Mouse (Mus musculus): ENCODE data around the gene Itprip. TPM values are rescaled to one million over a fixed set of nuclear protein-coding genes. Genes with fewer than 3 reads are reported as not detected.

Itprip gene
- polyA plus RNA-seq, 1 experiment from 2014 or later, result 8.1 TPM

DNA sequence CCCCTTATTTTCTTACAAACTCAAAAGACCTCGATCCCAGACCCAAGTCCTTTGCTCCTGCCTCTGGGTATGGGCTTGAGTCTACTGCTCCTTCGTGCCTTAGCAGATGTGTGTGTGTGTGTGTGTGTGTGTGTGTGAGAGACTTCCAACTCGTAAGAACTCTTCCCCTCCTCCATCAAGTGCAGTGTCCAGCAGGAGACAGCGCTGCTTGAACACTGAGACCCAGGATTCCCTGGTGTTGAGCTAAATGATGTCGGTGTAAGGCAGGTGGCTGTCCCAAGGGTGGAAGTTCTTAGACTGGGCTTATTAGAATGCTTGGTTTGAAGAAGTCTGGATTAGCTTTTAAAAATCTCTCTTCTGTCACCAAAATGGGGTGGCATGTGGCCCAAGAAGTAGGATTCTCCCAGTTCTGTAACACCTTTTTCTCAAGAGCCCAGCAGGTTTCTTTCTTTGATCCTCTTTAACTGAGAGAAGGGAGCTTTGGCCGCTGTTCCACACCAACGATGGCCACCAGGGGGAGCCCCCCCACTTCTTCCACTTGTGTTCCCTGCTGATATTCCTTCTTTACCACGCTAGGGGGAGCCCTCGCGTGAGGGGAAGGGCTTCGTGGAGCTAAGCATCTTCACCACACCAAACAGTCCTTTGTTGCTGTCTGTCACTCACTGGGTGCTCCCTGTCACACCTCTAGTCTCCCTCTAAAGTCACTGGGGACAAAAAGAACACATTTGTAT is 36.8 kb downstream of the Itprip start:
- Histone ChIP-seq H3K27me3 (no peaks in the 10 kb centered on the region), H3K4me3 (no peak overlapping the region), H3K4me2 (no peak overlapping the region), H3K9me3 (no peaks in the 10 kb centered on the region), H3K27ac (replicated peaks) (no peak overlapping the region), H3K4me1 (replicated peaks) (peaks cover 10% of the 10 kb centered on the region), H3K36me3 (no peaks in the 10 kb centered on the region), H3K9ac (no peak overlapping the region)
- peak; percentile 76 for ATAC-seq (ENCODE audit: low read depth)
- WGBS, result 28% methylated on average over 11 of the region's 11 CpGs

DNA sequence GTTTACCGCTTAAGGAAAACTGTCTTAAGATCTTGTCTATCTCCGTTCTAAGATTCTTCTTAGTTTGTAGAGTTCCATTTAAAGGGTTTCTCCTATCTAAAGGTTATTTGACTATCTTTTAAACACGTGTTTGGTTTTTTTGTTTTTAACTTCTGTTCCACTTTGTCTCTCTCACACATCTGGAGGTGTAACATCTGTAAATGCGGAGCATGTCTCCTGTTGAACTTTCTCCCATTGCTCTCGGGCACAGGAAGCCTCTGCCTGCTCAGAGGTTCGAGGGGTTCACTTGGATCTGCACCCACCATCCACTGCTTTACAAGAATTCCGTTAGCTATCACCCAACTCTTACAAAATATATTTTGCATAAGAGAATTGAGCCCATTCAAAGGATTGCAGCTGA is 37.6 kb downstream of the Itprip start:
- no peak overlapping the region for H3K4me3 ChIP-seq
- 86% methylated on average over 7 of the region's 7 CpGs for WGBS
- no peaks in the 10 kb centered on the region for H3K36me3 ChIP-seq
- no peak overlapping the region for H3K4me2 ChIP-seq
- H3K4me1 ChIP-seq (replicated peaks), result peaks cover 10% of the 10 kb centered on the region
- no peak for ATAC-seq (ENCODE audit: low read depth)
- H3K27me3 ChIP-seq, result no peaks in the 10 kb centered on the region
- H3K9ac ChIP-seq, result no peak overlapping the region
- no peak overlapping the region for H3K27ac ChIP-seq (replicated peaks)
- no peaks in the 10 kb centered on the region for H3K9me3 ChIP-seq

DNA sequence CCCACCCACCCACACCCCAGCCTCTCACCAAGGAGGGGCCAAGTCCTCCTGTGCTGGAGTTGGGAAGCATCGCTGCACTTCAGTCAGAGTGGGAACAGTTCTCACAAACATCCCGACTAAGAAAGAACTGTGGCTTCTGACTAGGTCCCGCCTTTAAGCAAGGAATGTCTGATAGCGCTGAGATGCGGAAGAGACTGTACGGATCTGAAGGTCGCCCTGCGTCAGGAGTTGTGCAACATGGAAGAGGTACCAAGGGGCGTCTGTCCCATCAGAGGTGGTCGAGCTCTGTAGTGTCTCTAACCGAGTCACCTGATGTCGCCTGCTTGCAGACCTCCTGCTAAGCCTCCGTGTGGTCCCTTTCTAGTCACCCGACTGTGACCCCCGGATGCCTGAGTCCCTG is 42.8 kb downstream of the Itprip start:
- Histone ChIP-seq H3K9me3 (no peaks in the 10 kb centered on the region), H3K4me3 (no peak overlapping the region), H3K4me1 (replicated peaks) (no peaks in the 10 kb centered on the region; the same call in 1 of the 2 replicates), H3K36me3 (no peaks in the 10 kb centered on the region), H3K27me3 (0 out of 2 replicates have a peak, but pooled peaks cover 8% of the 10 kb centered on the region), H3K9ac (no peak overlapping the region), H3K27ac (replicated peaks) (no peak overlapping the region), H3K4me2 (no peak overlapping the region)
- 79% methylated on average over 15 of the region's 15 CpGs for WGBS
- ATAC-seq (ENCODE audit: low read depth), result no peak

DNA sequence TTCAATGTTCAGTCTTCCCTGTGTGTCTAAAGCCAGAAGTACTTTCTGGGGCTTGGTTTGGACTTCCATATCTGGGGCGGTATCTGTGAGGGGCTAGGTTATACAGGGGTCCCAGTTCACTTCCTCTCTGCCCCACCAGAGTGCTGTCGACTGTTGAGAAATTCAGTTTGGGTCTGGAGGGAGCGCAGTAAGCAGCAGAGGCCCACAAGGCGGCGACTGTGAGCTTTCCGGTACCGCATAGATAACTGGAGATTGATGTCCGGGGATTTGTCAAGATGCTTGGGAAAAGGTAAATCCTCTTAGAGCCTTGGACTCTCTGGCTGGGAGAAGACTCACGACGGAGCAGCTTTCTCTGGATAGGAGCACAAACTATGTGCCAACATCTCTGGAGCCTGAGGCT is 47.6 kb downstream of the Itprip start:
- ATAC-seq (ENCODE audit: low read depth), result no peak
- WGBS, result 30% methylated on average over 10 of the region's 10 CpGs
- Histone ChIP-seq H3K4me1 (replicated peaks) (no peaks in the 10 kb centered on the region), H3K9me3 (no peaks in the 10 kb centered on the region), H3K4me3 (no peak overlapping the region), H3K9ac (no peak overlapping the region), H3K27ac (replicated peaks) (no peak overlapping the region), H3K36me3 (no peaks in the 10 kb centered on the region), H3K4me2 (no peak overlapping the region), H3K27me3 (0 out of 2 replicates have a peak, but pooled peaks cover 8% of the 10 kb centered on the region)

DNA sequence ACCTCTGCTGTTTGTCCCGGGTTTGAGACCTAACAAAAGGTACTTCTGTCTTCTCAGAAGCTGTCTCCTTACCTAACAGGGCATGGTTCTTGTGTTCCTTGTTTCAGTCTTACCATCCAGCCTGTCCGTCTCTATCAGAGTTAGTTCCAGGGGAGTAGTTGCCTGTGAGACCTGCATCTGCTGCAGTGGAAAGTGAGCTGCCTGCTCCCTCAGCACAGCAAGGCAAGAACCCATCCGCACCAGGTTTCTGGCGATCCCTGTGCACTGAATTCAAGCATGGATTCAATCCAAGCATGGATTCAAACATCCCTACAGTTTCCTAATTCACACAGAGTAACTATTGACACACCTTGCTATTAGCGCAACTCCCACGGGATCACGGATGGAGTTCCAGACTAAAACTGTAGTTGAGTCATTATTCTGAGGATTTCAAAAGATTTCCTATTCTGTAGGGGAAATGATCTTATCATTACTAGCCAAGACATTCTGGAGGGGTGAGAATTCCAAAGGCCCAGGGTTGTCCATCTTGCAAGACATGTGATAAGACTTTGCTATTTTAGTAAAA is 48.9 kb downstream of the Itprip start:
- no peaks in the 10 kb centered on the region for H3K36me3 ChIP-seq
- no peak overlapping the region for H3K4me3 ChIP-seq
- no peak overlapping the region for H3K27ac ChIP-seq (replicated peaks)
- no peaks in the 10 kb centered on the region for H3K9me3 ChIP-seq
- no peak overlapping the region for H3K9ac ChIP-seq
- H3K4me2 ChIP-seq, result no peak overlapping the region
- 0 out of 2 replicates have a peak, but pooled peaks cover 7% of the 10 kb centered on the region for H3K27me3 ChIP-seq
- peaks cover 4% of the 10 kb centered on the region; the same call in 1 of the 2 replicates for H3K4me1 ChIP-seq (replicated peaks)
- ATAC-seq (ENCODE audit: low read depth), result no peak
- WGBS, result 82% methylated on average over 7 of the region's 7 CpGs

DNA sequence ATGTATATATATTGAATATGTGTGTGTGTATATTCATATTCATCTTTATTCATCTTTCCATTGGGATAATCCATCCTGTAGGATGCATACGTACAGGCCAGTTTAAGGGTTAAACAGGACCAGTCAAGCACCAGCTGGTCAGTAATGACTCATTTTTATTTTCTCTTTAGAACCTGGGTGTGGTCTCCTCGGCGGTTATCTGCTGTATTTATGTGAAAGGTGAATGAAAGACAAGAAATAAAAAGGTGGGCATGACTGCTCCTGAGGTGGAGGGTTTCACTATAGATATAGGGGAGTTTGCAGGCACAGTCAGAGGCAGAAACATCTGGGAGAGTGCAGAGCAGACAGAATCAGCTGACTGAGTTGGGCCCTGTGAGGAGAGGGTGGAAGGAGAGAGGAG is 49.6 kb downstream of the Itprip start:
- Histone ChIP-seq H3K4me2 (no peak overlapping the region), H3K4me3 (no peak overlapping the region), H3K27me3 (0 out of 2 replicates have a peak, but pooled peaks cover 3% of the 10 kb centered on the region), H3K27ac (replicated peaks) (no peak overlapping the region), H3K9ac (no peak overlapping the region), H3K4me1 (replicated peaks) (peaks cover 9% of the 10 kb centered on the region), H3K36me3 (no peaks in the 10 kb centered on the region; the same call in 1 of the 2 replicates), H3K9me3 (no peaks in the 10 kb centered on the region)
- 68% methylated on average over 3 of the region's 3 CpGs for WGBS
- ATAC-seq (ENCODE audit: low read depth), result no peak

DNA sequence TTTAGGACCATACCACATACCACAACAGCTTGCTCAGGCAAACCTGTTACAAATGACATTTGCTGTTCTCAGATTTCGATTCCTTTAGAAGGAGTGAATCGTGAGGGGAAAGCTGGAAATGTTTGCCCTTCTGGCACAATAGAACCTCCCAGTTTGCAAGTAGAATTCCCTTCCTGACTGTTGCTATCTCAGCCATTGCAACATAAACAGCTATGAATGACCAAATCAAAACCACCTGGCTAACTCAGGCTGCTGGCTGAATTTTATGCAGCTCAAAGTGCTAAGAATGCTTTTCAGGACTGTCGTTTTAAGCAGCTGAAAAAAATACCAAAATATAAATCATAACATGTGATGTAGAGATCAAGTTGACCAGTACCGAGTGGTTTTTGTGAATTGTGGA is 50.1 kb downstream of the Itprip start:
- WGBS, result 75% methylated on average over 4 of the region's 4 CpGs
- H3K9me3 ChIP-seq, result no peaks in the 10 kb centered on the region
- no peak overlapping the region for H3K27ac ChIP-seq (replicated peaks)
- peaks cover 10% of the 10 kb centered on the region for H3K4me1 ChIP-seq (replicated peaks)
- 0 out of 2 replicates have a peak, but pooled peaks cover 3% of the 10 kb centered on the region for H3K27me3 ChIP-seq
- no peak for ATAC-seq (ENCODE audit: low read depth)
- H3K36me3 ChIP-seq, result peaks cover 6% of the 10 kb centered on the region; the same call in 1 of the 2 replicates
- no peak overlapping the region for H3K4me3 ChIP-seq
- H3K9ac ChIP-seq, result no peak overlapping the region
- no peak overlapping the region for H3K4me2 ChIP-seq

DNA sequence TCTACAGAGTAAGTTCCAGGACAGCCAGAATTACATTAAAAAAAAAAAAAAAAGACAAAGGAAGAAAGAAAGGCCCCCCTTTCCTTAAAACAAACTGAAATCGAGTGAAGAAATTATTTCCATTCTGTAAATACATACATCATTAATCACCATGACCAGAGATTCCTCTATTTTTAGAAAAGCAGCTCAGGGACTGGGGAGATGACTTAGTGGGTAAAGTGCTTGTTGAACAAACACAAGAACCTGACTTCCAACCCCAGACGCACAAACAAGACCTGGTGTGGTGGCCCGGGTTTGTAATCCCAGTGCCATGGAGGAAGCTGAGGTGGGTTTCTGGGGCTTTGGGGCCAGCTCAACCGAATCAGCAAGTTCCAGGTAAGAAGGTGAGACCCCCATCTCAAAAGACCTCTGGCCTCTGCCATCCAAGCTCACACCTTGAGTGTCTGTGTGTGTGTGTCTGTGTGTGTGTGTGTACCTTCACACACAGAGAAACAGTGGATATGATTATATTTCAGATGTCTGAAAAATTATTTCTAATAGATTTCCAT is 51.4 kb downstream of the Itprip start:
- H3K4me1 ChIP-seq (replicated peaks), result peaks cover 10% of the 10 kb centered on the region
- H3K4me2 ChIP-seq, result no peak overlapping the region
- H3K27me3 ChIP-seq, result 0 out of 2 replicates have a peak, but pooled peaks cover 3% of the 10 kb centered on the region
- H3K4me3 ChIP-seq, result no peak overlapping the region
- no peak overlapping the region for H3K9ac ChIP-seq
- H3K9me3 ChIP-seq, result no peaks in the 10 kb centered on the region
- peaks cover 8% of the 10 kb centered on the region; the same call in 1 of the 2 replicates for H3K36me3 ChIP-seq
- 74% methylated on average over 4 of the region's 4 CpGs for WGBS
- no peak overlapping the region for H3K27ac ChIP-seq (replicated peaks)
- ATAC-seq (ENCODE audit: low read depth), result no peak

DNA sequence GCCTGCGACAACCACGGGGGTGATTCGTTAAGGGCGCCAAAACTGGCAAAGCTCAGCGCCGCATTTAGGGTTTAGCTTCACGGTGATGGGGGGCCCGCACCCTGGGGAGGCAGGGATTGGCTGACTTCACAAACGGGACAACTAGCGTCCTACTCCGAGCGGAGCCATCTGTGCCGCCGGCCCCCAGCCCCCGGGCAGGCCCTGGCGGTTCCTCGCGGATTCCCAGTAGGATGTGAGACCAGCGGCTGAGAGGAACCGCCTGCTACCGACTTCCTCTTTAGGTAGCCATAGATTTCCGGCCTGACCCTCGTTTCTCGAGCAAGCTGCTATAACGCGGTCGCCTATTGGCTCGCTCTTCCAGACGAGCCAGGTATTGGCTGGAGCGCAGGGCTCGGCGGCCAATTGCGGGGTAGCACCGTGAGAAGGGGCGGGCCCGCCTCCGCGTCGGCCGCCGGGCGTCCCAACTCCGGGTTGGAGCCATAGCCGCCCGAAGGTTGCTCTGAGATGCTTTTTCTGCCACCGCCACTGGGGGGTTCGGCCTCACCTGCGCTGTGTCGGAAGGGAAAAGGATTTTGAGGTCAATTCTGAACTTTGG is 53.6 kb downstream of the Itprip start, which contains the start of gene Gsto2:
Gsto2 (plus strand) TSS at position 182 of the 595 bp plus-strand sequence.
- H3K4me3 ChIP-seq, result peak within 1 kb of the TSS; percentile 69
- H3K36me3 ChIP-seq, result peaks cover 11% of the 10 kb centered on the region
- H3K4me2 ChIP-seq, result peak within 1 kb of the TSS; percentile 74
- WGBS, result under 1% methylated on average over 49 of the region's 49 CpGs
- ATAC-seq (ENCODE audit: low read depth), result peak; percentile 100
- H3K9me3 ChIP-seq, result no peaks in the 10 kb centered on the region
- H3K4me1 ChIP-seq (replicated peaks), result peaks cover 10% of the 10 kb centered on the region
- H3K27ac ChIP-seq (replicated peaks), result peak within 1 kb of the TSS; percentile 95
- H3K9ac ChIP-seq, result peak within 1 kb of the TSS; percentile 91
- H3K27me3 ChIP-seq, result no peaks in the 10 kb centered on the region

DNA sequence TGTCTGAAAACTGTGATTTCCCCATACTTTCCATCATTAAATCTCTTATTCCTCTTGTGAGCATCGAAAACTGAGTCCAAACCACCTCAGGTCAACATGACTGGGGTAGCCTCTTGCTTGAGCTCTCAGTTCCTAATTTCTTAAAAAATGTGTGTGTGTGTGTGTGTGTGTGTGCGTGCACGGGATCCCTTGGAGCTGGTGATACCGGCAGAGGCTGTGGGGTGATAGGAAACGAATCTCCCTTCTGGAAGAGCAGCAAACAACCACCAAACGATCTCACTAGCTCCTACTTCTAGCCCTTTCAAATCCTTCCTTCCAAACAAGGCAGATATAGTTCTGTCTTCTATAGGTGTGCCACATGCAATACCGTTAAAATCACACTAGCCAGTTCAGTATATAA is 54.4 kb downstream of the Itprip start:
- Histone ChIP-seq H3K9ac (peak overlapping the region; percentile 91), H3K4me3 (peak overlapping the region; percentile 69), H3K36me3 (peaks cover 18% of the 10 kb centered on the region), H3K4me1 (replicated peaks) (peaks cover 10% of the 10 kb centered on the region), H3K27ac (replicated peaks) (no peak overlapping the region; the same call in 1 of the 2 replicates), H3K4me2 (peak overlapping the region; percentile 74), H3K27me3 (no peaks in the 10 kb centered on the region), H3K9me3 (no peaks in the 10 kb centered on the region)
- WGBS, result 86% methylated on average over 7 of the region's 7 CpGs
- ATAC-seq (ENCODE audit: low read depth), result no peak

DNA sequence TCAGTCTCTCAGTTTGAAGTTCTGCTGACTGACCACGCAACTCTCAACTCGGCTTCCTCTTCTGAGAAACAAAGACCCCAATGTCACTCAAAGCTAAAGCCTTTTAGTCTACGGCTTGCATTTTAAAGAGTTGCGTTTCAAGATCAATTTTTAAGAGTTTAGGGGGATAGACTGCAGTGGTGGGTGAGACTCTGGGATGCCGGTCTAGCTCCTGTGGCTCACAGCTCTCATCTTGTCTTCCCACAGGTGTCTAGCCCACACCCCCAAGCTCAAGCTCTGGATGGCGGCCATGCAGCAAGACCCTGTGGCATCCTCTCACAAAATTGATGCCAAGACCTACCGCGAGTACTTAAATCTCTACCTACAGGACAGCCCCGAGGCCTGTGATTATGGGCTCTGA is 55.0 kb downstream of the Itprip start:
- Histone ChIP-seq H3K27ac (replicated peaks) (no peak overlapping the region), H3K36me3 (peaks cover 24% of the 10 kb centered on the region), H3K27me3 (no peaks in the 10 kb centered on the region), H3K4me1 (replicated peaks) (peaks cover 10% of the 10 kb centered on the region), H3K9ac (no peak overlapping the region), H3K9me3 (no peaks in the 10 kb centered on the region), H3K4me2 (no peak overlapping the region), H3K4me3 (no peak overlapping the region)
- no peak for ATAC-seq (ENCODE audit: low read depth)
- WGBS, result 94% methylated on average over 9 of the region's 9 CpGs

DNA sequence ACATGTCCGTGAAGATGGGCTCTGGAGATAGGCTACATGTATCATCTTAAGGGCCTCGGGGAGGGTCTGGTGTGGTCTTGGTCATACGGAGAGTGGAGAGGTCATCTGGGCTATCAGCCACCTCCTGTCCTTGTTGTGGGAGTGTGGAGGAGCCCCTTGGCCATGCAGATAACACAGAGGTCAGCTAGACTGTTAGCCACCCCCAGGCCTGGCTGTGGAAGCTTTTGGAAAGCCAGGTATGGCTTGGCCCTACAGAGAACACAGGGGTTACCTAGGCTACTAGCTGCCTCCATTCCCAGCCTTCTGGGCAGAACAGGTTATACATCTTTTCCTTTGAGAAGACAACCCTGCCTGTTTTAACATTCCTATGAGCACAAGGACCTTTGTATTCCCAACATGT is 56.5 kb downstream of the Itprip start:
- Histone ChIP-seq H3K4me1 (replicated peaks) (peaks cover 10% of the 10 kb centered on the region), H3K4me2 (no peak overlapping the region), H3K4me3 (no peak overlapping the region), H3K9me3 (no peaks in the 10 kb centered on the region), H3K27me3 (no peaks in the 10 kb centered on the region), H3K27ac (replicated peaks) (no peak overlapping the region), H3K9ac (no peak overlapping the region), H3K36me3 (peaks cover 24% of the 10 kb centered on the region)
- ATAC-seq (ENCODE audit: low read depth), result no peak
- WGBS, result 92% methylated on average over 3 of the region's 3 CpGs
